Mouse (Mus musculus) megakaryocyte, embryonic 14.5 days (primary cell): ENCODE results near the gene As3mt.

Experiments used
- FLI1 ChIP-seq: IDR thresholded peaks from 2 replicates; pipeline ENCODE4 v1.6.1; 2012; ENCODE audit warnings: low read length, inconsistent platforms, mixed read lengths
- GATA1 ChIP-seq: IDR thresholded peaks from 3 replicates; pipeline ENCODE4 v1.6.1; 2012; ENCODE audit warnings: mixed read lengths, low read length, inconsistent platforms, borderline replicate concordance

DNA sequence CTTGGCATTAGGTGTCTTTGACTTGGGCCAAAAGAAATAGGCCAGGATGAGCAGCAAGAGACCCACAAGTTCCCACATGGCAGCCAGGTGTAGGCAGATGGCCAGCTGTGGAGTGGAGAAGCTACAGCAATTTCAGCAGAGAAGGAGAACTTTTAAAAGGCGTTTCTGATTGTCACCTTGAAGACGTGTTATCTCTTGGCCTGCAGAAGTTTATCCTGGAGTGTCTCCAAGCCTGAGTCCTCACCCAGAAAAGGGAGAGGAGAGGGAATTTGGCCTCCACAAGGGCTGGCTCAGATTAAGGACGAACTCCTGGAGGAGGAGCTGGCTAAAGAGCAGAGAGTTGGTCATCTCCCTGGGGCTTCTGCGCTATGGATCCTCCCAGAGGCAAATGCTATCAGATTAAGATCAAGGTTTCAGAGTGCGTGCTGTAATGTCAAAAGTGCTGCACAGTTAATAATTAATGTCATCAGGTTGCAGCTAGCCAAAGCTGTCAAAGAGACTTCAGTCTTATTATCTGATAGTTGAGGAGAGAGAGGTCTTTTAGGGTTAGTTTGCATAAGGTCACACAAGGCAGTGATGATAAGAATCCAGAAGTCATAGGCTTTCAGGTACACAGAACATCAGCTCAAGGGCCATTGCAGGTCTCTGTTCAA, 34.4 kb upstream of the As3mt start, which contains the start of gene Cyp17a1:
- TF ChIP-seq GATA1 (no peak), FLI1 (no peak)
